Mouse (Mus musculus) naive thymus-derived CD4-positive, alpha-beta T cell, adult 2 months (primary cell): Measurements from ENCODE around the gene Pdcd6ip.
"Not testable (repeated sequence)": the region's sequence is repeated elsewhere in the genome, so short reads cannot be mapped to it uniquely, and the experiment has no call there.

Experiments
- DNase-seq: peaks from one replicate; pipeline ENCODE4 v3.0.0-alpha.2; 2011; ENCODE audit warnings: low read depth

The Pdcd6ip gene

GRCm38 (mm10) chr9:113707481-113708360 is at the start of gene Pdcd6ip:
TSS of gene Pdcd6ip (minus strand) at chr9:113708259.
- peak; percentile 94 for DNase-seq

- DNase-seq = no peak
Measured at GRCm38 (mm10) chr9:113755888-113756719, 48.0 kb upstream of the Pdcd6ip start.

- no peak for DNase-seq
Measured at GRCm38 (mm10) chr9:113749356-113749755, 41.3 kb upstream of the Pdcd6ip start.

- peak; percentile 38 for DNase-seq
Measured at GRCm38 (mm10) chr9:113743291-113743690, 35.2 kb upstream of the Pdcd6ip start.

GRCm38 (mm10) chr9:113742361-113742794 is 34.3 kb upstream of the Pdcd6ip start:
- peak; percentile 57 for DNase-seq

- DNase-seq = peak; percentile 76
Measured at GRCm38 (mm10) chr9:113741637-113742137, 33.6 kb upstream of the Pdcd6ip start.

GRCm38 (mm10) chr9:113741108-113741636 is 33.1 kb upstream of the Pdcd6ip start, which contains the start of gene Clasp2:
TSS of gene Clasp2 (plus strand) at chr9:113741473.
- DNase-seq = peak; percentile 89

GRCm38 (mm10) chr9:113738941-113739340 is 30.9 kb upstream of the Pdcd6ip start:
- DNase-seq = no peak

GRCm38 (mm10) chr9:113738021-113738420 is 30.0 kb upstream of the Pdcd6ip start:
- no peak for DNase-seq

GRCm38 (mm10) chr9:113735920-113736319 is 27.9 kb upstream of the Pdcd6ip start:
- no peak for DNase-seq

GRCm38 (mm10) chr9:113731540-113731939 is 23.5 kb upstream of the Pdcd6ip start:
- DNase-seq = no peak

- DNase-seq = no peak
Measured at GRCm38 (mm10) chr9:113726991-113727680, 19.1 kb upstream of the Pdcd6ip start.

GRCm38 (mm10) chr9:113726131-113726530 is 18.1 kb upstream of the Pdcd6ip start:
- no peak for DNase-seq

- not testable (repeated sequence) for DNase-seq
Measured at GRCm38 (mm10) chr9:113725609-113726008, 17.6 kb upstream of the Pdcd6ip start.

GRCm38 (mm10) chr9:113724646-113725045 is 16.6 kb upstream of the Pdcd6ip start:
- no peak for DNase-seq

GRCm38 (mm10) chr9:113719063-113719462 is 11.0 kb upstream of the Pdcd6ip start:
- DNase-seq = peak; percentile 41

GRCm38 (mm10) chr9:113710871-113711270 is 2.8 kb upstream of the Pdcd6ip start:
- no peak for DNase-seq

GRCm38 (mm10) chr9:113708361-113709280 is 562 bp upstream of the Pdcd6ip start:
- DNase-seq = no peak

GRCm38 (mm10) chr9:113706841-113707240 is 1.2 kb downstream of the Pdcd6ip start:
- peak; percentile 25 for DNase-seq

- no peak for DNase-seq
Measured at GRCm38 (mm10) chr9:113706108-113706507, 2.0 kb downstream of the Pdcd6ip start.
